Mouse (Mus musculus): Measurements from ENCODE around the gene Peg12. TPM values are rescaled to one million over a fixed set of nuclear protein-coding genes. Genes with fewer than 3 reads are reported as not detected.

Gene Peg12
- total and polyA plus RNA-seq, 3 experiments: 0.05 TPM; not detected in 2

- Histone ChIP-seq H3K4me3 (ENCODE audit: low read depth, low read length) (peak within 1 kb of the TSS; percentile 97), H3K27me3 (ENCODE audit: insufficient read depth, low read length) (no peaks in the 10 kb centered on the region), H3K4me1 (ENCODE audit: insufficient read depth, low read depth, low read length) (peaks cover 16% of the 10 kb centered on the region), H3K9me3 (replicated peaks) (no peaks in the 10 kb centered on the region), H3K36me3 (replicated peaks) (peaks cover 10% of the 10 kb centered on the region)
- DNase-seq (ENCODE audit: low spot score) (peak; percentile 25), ATAC-seq (ENCODE audit: extremely low read depth, insufficient number of reproducible peaks, low FRiP score, poor library complexity, severe bottlenecking) (peak; percentile 63)
- TF ChIP-seq GATA1 (IDR thresholded peaks at IDR 0.05; ENCODE audit: borderline replicate concordance, low read length): no peak
- TF ChIP-seq TAL1 (conservative IDR thresholded peaks at IDR 0.05; ENCODE audit: low read depth, low read length): no peak
- TF ChIP-seq GATA2 (IDR thresholded peaks at IDR 0.05; ENCODE audit: borderline replicate concordance, low read depth, low read length): no peak
- no peak for TF ChIP-seq CTCF (IDR thresholded peaks at IDR 0.05; ENCODE audit: low read depth, low read length)
- TF ChIP-seq POLR2AphosphoS5 (IDR thresholded peaks at IDR 0.05; ENCODE audit: insufficient replicate concordance, low read depth, low read length): no peak
Observed at GRCm38 (mm10) chr7:62419493-62420360, 44.6 kb downstream of the Peg12 start, which contains the start of gene Mkrn3. Gene Mkrn3 (minus strand): TSS chr7:62420139.

- peaks cover 10% of the 10 kb centered on the region for H3K36me3 ChIP-seq (replicated peaks)
- peak; percentile 1 for DNase-seq (ENCODE audit: low spot score)
Observed at GRCm38 (mm10) chr7:62419105-62419492, 45.2 kb downstream of the Peg12 start.

GRCm38 (mm10) chr7:62418346-62418745, 46.0 kb downstream of the Peg12 start:
- Histone ChIP-seq H3K4me1 (ENCODE audit: insufficient read depth, low read depth, low read length) (peaks cover 16% of the 10 kb centered on the region), H3K27me3 (ENCODE audit: insufficient read depth, low read length) (no peaks in the 10 kb centered on the region), H3K36me3 (replicated peaks) (peaks cover 10% of the 10 kb centered on the region), H3K9me3 (replicated peaks) (no peaks in the 10 kb centered on the region), H3K4me3 (ENCODE audit: low read depth, low read length) (no peak overlapping the region; the same call in 1 of the 2 replicates)
- DNase-seq (ENCODE audit: low spot score) (no peak), ATAC-seq (ENCODE audit: extremely low read depth, insufficient number of reproducible peaks, low FRiP score, poor library complexity, severe bottlenecking) (no peak)
- TF ChIP-seq TAL1 (conservative IDR thresholded peaks at IDR 0.05; ENCODE audit: low read depth, low read length): no peak
- TF ChIP-seq CTCF (IDR thresholded peaks at IDR 0.05; ENCODE audit: low read depth, low read length): no peak
- no peak for TF ChIP-seq POLR2AphosphoS5 (IDR thresholded peaks at IDR 0.05; ENCODE audit: insufficient replicate concordance, low read depth, low read length)
- no peak for TF ChIP-seq GATA2 (IDR thresholded peaks at IDR 0.05; ENCODE audit: borderline replicate concordance, low read depth, low read length)
- TF ChIP-seq GATA1 (IDR thresholded peaks at IDR 0.05; ENCODE audit: borderline replicate concordance, low read length): no peak

More at GRCm38 (mm10) chr7:62419105-62419492, 45.2 kb downstream of the Peg12 start:
- Histone ChIP-seq H3K4me1 (ENCODE audit: insufficient read depth, low read depth, low read length) (peaks cover 16% of the 10 kb centered on the region), H3K4me3 (ENCODE audit: low read depth, low read length) (peak overlapping the region; percentile 97), H3K9me3 (replicated peaks) (no peaks in the 10 kb centered on the region), H3K27me3 (ENCODE audit: insufficient read depth, low read length) (no peaks in the 10 kb centered on the region)
- no peak for ATAC-seq (ENCODE audit: extremely low read depth, insufficient number of reproducible peaks, low FRiP score, poor library complexity, severe bottlenecking)
- no peak for TF ChIP-seq GATA1 (IDR thresholded peaks at IDR 0.05; ENCODE audit: borderline replicate concordance, low read length)
- TF ChIP-seq CTCF (IDR thresholded peaks at IDR 0.05; ENCODE audit: low read depth, low read length): no peak
- TF ChIP-seq GATA2 (IDR thresholded peaks at IDR 0.05; ENCODE audit: borderline replicate concordance, low read depth, low read length): no peak
- no peak for TF ChIP-seq POLR2AphosphoS5 (IDR thresholded peaks at IDR 0.05; ENCODE audit: insufficient replicate concordance, low read depth, low read length)
- no peak for TF ChIP-seq TAL1 (conservative IDR thresholded peaks at IDR 0.05; ENCODE audit: low read depth, low read length)

- ATAC-seq (ENCODE audit: extremely low read depth, insufficient number of reproducible peaks, low FRiP score, poor library complexity, severe bottlenecking) (no peak), DNase-seq (ENCODE audit: low spot score) (no peak)
- Histone ChIP-seq H3K27me3 (ENCODE audit: insufficient read depth, low read length) (no peaks in the 10 kb centered on the region), H3K4me3 (ENCODE audit: low read depth, low read length) (no peak overlapping the region), H3K9me3 (replicated peaks) (no peaks in the 10 kb centered on the region), H3K36me3 (replicated peaks) (peaks cover 10% of the 10 kb centered on the region), H3K4me1 (ENCODE audit: insufficient read depth, low read depth, low read length) (peaks cover 16% of the 10 kb centered on the region)
- TF ChIP-seq TAL1 (conservative IDR thresholded peaks at IDR 0.05; ENCODE audit: low read depth, low read length) (no peak), GATA1 (IDR thresholded peaks at IDR 0.05; ENCODE audit: borderline replicate concordance, low read length) (no peak)
Observed at GRCm38 (mm10) chr7:62416173-62416572, 48.1 kb downstream of the Peg12 start.

GRCm38 (mm10) chr7:62415222-62415621, 49.1 kb downstream of the Peg12 start:
- peaks cover 16% of the 10 kb centered on the region for H3K4me1 ChIP-seq (ENCODE audit: insufficient read depth, low read depth, low read length)

More at GRCm38 (mm10) chr7:62415222-62415621, 49.1 kb downstream of the Peg12 start:
- Histone ChIP-seq H3K27me3 (ENCODE audit: insufficient read depth, low read length) (no peaks in the 10 kb centered on the region), H3K36me3 (replicated peaks) (peaks cover 10% of the 10 kb centered on the region), H3K9me3 (replicated peaks) (no peaks in the 10 kb centered on the region), H3K4me3 (ENCODE audit: low read depth, low read length) (no peak overlapping the region)
- TF ChIP-seq POLR2AphosphoS5 (IDR thresholded peaks at IDR 0.05; ENCODE audit: insufficient replicate concordance, low read depth, low read length) (no peak), GATA1 (IDR thresholded peaks at IDR 0.05; ENCODE audit: borderline replicate concordance, low read length) (no peak), CTCF (IDR thresholded peaks at IDR 0.05; ENCODE audit: low read depth, low read length) (no peak), TAL1 (conservative IDR thresholded peaks at IDR 0.05; ENCODE audit: low read depth, low read length) (no peak), GATA2 (IDR thresholded peaks at IDR 0.05; ENCODE audit: borderline replicate concordance, low read depth, low read length) (no peak)
- ATAC-seq (ENCODE audit: extremely low read depth, insufficient number of reproducible peaks, low FRiP score, poor library complexity, severe bottlenecking): no peak
- no peak for DNase-seq (ENCODE audit: low spot score)

Other genes with a start within 250 kb of the Peg12 start
- gene Ndn, start 117.9 kb downstream of the Peg12 start, total RNA-seq (2014; fragmentation: Nextera tagmentation): not detected in 2 replicates
- gene Ndn, start 117.9 kb downstream of the Peg12 start, total RNA-seq (2017): 0.05 TPM in 1 of 2 replicates, not detected in the other
- 0.01 TPM in 1 of 2 replicates, not detected in the other for gene Ndn, start 117.9 kb downstream of the Peg12 start, polyA plus RNA-seq (2012)
- not detected in 2 replicates for gene Magel2, start 87.5 kb downstream of the Peg12 start, total RNA-seq (2014; fragmentation: Nextera tagmentation)
- gene Magel2, start 87.5 kb downstream of the Peg12 start, total RNA-seq (2017): 0.05 TPM in 1 of 2 replicates, not detected in the other
- not detected in 2 replicates for gene Magel2, start 87.5 kb downstream of the Peg12 start, polyA plus RNA-seq (2012)
- 1.6 and 6.2 TPM in 2 replicates for gene Mkrn3, start 44.4 kb downstream of the Peg12 start, total RNA-seq (2014; fragmentation: Nextera tagmentation)
- 3.9 and 4.4 TPM in 2 replicates for gene Mkrn3, start 44.4 kb downstream of the Peg12 start, total RNA-seq (2017)
- 1.2 and 1.3 TPM in 2 replicates for gene Mkrn3, start 44.4 kb downstream of the Peg12 start, polyA plus RNA-seq (2012)